Mouse (Mus musculus) heart, postnatal 0 days (tissue): ENCODE results near the gene Csf3.

ENCODE experiments used
- CTCF ChIP-seq: IDR thresholded peaks from 2 replicates; pipeline ENCODE4 v1.5.1; 2016; ENCODE audit warnings: antibody characterized with exemption, control low read depth, low read depth
- EP300 ChIP-seq: IDR thresholded peaks from 2 replicates; pipeline ENCODE4 v1.6.1; 2016; ENCODE audit warnings: antibody characterized with exemption, low read depth

DNA sequence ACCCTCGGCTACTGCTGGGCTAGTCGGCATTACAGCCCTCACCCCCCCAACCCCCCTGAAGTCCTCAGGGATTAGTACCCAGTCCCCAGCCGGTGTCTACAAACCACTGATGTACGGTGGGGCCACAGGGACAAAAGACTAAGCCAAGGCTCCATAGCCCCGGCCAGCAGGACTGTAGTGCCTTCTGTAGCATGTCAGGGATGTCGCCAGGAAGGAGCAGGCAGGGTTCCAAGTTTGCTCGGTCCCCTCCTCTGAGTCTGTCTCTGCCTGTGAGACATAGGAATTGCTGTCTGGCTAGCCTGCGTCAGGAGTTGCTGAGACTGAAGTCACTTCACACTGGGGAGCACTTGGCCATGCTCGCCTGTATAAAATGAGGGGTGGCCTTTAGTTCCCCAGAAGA, 6.8 kb upstream of the Csf3 start:
- no peak for TF ChIP-seq CTCF
- no peak for TF ChIP-seq EP300
